Mouse (Mus musculus): Measurements from ENCODE around the gene Fyb. TPM values are rescaled to one million over a fixed set of nuclear protein-coding genes. Genes with fewer than 3 reads are reported as not detected.
A peak's percentile ranks its signal among the peaks of the same experiment; 100 is the strongest.

Fyb gene
- total RNA-seq, 2 experiments from 2014 or later = 4.9 to 5.3 TPM

DNA sequence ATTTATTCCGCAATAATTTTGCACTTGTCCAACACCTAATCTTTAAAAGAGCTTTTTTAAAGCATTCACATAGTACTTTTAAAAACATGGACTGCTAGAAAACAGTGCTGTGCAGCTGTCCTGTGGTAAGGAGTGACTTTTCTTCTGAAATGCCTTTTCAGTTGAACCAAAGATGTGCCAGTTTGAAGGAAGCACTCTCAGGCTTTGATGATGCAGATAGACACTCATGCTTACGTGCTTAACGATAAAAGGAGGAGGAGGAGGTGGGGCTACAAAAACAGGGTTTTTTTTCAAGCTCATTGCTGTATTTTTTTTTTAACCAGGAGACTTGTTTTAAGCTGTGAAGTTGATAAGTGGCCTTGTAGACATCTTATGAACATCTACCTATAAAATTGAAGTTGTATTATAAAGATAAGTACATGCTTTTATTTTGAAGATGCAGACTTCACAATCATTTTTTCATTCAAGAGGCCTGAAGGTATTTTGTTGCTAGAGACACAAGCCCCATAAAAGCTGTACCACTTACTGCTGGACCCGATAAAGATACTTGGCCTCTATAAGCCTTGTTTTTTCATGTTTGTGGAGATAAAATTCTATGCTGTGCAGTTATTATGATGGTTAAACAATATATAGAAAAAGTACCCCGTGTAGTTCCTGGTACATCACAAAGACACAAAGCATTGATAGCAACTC, 70.1 kb downstream of the Fyb start:
- intact Hi-C loops (cut with DNase I) = no loop called here

DNA sequence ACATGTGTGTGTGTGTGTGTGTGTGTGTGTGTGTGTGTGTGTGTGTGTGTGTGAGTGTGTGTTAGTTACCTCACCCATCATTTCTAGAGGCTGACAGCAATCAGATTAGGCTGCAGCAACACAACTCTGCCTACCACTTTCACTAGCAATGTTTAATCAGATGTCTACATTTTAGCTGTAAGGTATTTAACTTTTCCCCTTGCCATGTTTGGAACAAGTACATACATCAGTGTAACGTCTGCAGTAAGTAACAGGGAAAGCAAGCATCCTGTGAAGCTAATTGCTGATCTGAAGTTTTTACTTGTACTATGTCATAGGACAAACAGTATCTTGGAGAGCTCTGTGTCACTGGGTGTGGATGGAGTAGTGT, 70.6 kb downstream of the Fyb start:
- no peak for DNase-seq
- intact Hi-C loops (cut with DNase I) = no loop called here

More for the DNA sequence above, 70.1 kb downstream of the Fyb start:
- DNase-seq = no peak

DNA sequence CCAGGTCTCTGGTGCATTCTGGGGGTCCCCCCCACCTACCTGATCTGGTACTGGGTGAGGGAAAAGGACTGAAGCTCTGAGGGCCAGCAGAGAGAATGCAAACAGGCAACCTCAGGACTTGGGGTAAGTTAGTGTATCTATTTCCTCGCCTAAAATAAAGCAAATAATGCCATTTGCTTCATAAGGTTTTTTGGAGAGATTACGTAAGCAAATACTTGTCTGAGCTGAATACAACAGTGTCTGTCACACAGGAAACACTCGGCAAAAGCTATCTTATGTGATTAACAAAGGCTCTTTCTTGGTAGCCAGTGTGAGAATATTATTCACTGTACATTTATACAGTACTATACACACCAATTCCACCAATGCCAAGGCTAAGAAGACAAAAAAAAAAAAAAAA, 76.0 kb downstream of the Fyb start:
- DNase-seq = no peak
- intact Hi-C loops (cut with DNase I) = no loop called here

DNA sequence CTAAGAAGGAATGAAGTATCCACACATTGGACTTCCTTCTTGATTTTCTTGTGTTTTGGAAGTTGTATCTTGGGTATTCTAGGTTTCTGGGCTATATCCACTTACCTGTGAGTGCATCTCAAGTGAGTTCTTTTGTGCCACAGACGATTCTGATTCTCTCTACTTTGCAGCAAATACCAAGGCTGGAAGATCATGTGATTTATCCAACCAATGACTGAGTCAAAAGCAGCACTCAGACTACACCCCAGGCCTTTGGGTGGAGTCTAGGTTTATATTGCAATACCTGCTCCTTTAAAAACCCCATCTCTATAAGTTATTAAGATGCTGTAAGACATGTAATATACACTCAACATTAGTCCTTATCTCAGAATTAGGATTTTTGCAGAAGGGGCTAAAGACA, 77.7 kb downstream of the Fyb start:
- intact Hi-C loops (cut with DNase I) = no loop called here
- DNase-seq = no peak

DNA sequence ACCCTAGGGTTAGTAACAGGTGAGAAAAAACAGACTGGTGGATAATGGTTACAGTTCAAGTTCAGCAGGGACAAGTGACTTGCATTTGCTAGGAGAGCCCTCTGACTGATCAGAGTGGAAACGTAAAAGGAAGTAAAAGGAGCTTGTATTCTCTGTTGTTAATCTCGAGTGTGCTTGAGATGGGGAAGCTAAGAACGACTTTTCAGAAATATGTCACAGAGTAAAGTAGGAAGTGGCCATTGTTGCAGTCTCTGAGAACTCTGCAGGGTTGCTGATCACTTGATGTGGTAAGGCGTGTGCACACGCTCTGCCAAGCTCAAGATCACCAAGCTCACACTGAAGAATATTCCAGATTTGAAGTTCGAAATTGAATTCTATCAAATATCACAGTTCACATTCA, 78.7 kb downstream of the Fyb start:
- DNase-seq = no peak
- intact Hi-C loops (cut with DNase I) = no loop called here

DNA sequence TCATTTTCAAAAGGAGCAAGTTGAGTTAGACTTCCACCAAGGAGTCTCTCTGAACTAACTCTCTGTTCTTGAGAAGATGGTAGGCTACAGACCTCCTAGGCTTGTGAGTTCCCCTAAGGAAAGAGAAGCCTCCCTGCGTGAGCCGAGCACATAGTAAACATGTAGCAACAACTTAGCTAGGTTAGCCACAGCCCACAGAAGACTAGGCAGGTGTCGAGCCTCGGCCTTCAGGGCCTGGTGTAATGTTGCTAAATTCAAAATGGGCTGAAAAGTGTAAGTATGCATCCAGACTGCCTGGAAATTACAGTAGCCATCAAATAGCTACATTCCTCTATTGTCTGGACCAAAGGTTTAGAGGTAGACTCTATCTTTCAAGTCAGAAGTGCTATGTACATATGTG, 79.3 kb downstream of the Fyb start:
- intact Hi-C loops (cut with DNase I) = no loop called here
- DNase-seq = no peak

DNA sequence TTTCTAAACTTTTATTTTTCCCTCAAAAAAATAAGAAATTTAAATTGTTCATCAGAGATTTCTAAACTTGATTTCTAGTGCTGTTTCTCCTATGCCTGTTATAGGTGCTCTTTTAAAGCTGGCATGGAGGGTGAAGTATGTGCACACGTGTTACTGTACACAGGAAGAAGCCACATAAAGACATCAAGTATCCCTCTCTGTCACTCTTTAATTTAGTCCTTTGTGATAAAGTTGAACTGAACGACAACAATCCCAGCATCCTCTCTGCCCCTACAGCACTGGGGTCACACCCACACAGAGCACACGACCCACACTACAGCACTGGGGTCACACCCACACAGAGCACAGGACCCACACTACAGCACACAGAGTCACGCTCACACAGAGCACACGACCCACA, 88.0 kb downstream of the Fyb start:
- intact Hi-C loops (cut with DNase I) = no loop called here
- no peak for DNase-seq

DNA sequence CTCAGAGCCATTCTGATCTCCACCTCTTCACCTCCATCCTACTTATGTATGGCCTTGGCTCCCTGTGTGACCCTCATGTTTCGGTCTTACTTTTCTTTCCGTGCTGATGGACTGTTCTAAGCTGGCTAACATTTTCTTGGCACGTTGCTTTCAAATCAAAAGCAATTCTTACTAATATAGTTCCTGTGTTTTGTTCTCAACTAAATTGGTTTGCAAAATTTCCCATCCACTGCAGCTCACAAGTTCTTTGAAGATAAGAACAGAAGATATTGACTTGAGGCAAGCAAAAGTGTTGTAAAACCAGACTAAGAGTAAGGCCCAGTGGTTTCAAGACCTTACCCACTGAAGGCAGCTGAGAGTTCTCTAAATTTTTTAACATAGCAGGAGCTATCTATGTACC, 90.2 kb downstream of the Fyb start:
- no peak for DNase-seq
- intact Hi-C loops (cut with DNase I) = no loop called here

DNA sequence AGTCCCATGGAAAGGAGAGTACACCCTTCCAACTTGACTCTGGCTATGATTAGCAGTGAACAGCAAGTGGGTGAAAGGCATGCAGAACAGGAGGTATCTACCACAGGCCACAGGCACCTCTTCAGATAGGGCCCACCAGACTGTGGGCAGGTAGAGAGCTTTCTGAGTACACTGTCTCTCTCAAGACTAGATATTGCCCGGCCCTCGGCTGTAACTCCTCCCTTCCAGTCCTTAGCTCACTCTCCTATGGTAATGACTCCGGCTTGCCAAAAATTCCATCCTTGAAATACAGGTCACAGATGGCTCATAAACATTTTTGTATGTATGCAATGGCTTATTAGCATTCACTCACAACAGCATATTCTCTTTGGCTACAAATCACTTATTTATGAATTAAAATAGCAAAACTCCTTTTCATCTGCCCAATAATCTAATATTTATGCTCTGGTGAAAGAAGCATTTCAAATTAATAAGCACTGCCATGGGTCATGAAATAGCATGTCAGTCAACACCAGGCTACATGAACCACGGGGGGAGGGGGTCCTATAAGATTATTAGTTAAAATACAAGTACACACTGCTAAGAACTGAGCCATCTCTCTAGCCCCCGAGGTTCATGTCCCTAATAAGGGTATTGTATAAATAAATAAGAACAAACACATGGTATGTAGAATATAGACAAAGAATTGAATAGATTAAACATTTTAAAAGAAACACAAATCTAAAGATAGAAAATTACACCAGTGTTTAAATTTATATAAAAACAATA, 93.9 kb downstream of the Fyb start:
- intact Hi-C loops (cut with DNase I) = no loop called here

DNA sequence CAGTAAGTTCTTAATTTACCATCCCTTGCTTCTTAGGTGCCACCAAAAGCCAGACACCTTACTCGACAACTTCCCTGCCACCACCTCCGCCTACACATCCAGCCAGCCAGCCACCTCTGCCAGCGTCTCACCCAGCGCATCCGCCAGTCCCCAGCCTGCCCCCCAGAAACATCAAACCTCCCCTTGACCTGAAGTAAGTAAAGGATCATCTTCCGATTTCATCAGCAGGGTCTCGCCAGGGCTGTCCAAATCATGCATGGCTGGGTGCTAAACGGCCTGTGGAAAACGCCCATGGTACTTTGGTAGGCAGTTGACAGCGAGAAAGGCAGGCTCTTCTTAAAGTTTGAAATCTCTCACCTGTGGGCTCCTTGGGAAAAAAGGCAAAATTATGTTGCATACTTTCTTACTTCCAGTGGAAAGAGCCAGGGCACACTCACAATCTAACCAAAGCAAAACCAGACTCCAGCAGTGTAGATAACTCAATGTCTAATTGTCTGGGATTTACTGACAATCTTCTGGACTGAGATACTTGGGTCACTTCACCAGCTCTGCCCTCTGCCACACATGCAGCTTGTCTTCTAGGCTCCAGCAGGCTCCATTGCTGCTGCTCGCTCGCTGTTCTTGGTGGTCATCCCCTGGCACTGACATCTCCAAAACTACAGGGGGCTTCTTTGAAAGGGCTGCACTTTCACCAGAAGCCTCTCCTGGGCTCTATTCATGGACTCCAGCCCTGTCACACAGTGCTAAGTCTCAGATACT, 97.1 kb downstream of the Fyb start:
- DNase-seq = no peak
- intact Hi-C loops (cut with DNase I) = loop anchor here (10.0 kb wide), 1 partner anchor 385 kb away; no protein-coding TSS in a partner anchor

More for the DNA sequence above, 93.9 kb downstream of the Fyb start:
- no peak for DNase-seq

DNA sequence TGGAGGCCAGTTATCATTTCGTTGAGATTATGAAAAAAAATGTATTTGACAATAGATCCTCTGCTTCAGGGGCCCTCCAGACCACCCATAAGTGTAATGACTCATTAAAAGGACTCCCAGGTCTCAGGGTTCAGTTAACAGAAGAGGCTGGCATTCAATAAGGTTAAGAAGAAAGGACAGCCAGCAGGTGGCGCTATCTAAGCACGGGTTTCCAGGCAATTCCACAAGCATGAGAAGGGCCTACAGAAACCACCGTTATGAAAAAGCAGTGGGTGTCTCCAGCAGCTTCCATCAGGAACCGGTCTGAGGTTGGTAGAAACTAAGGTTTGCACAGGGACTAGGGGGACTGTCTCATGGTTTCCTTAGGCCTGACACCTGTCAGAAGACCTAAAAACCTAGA, 99.9 kb downstream of the Fyb start:
- peak; percentile 81 for DNase-seq
- intact Hi-C loops (cut with DNase I) = loop anchor here (10.0 kb wide), 1 partner anchor 388 kb away; no protein-coding TSS in a partner anchor

DNA sequence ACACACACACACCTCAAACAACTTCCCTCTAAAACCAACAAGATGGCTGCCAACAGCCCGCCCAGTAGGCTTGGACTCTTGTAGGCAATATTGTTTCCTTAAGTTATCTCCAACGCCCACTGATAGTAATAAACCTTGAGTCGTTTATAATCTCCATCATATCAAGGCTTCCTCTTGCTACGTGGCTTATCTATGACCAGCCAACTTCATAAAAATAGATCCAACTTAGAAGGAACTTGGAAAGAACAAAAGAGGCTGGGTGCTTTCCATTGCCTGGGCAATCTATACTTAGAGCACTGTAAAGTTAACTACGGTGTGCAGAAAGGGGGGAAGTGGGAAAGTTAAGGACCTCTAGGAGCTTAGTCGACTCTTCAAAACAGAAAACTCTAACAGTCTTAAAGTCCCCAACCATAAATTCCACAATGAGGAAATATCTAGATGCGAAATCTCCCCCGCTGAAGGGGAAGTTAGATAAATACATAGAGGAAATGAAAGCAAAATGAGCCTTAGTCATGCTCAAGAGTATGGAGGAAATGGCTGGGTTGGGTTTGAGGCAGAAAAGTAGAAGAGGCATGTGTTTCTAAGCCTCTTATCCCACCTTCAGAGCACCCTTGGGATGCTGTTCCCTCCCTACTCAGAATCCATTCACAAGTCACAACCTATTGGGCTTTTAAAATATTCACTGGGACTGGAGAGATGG, 101.0 kb downstream of the Fyb start:
- intact Hi-C loops (cut with DNase I) = loop anchor here (10.0 kb wide), 1 partner anchor 389 kb away; no protein-coding TSS in a partner anchor
- no peak for DNase-seq

DNA sequence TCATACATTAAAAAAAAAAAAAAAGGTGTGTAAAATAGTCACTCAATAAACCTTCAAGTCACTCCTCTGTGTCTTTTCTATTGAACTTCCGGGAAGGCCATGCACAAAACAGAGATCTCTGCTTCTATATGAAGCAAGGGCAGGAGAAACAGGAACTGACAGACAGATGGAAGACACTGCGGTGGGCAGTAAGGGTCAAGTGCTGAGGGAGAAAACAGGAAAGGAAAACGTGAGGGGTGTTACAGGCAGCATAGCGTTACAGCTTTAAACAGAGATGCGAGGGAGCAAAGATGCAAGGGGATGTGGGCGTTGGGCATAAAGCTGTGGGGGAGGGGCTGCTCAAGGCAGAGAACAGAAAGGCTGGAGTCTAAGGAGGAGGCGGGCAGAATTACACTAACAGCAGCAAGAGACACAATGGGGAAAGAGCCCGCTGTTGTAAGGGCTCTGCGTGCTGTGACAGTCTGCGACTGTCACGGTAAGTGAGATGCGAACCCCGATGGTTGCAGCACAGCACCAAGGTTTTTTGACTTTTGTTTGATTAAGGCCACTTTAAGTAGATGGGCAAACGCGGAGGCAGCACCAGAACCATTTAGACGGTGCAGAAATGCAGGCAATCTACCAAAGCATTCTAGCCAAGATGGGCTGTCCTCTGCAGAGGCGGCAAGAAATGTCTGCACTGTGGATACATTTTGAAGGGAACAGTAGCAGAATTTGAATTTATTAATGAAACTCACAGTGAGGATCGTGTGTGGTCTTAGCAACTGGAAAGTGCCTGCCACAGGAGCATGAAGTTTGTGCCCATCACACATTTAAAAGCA, 101.9 kb downstream of the Fyb start:
- DNase-seq = peak; percentile 28
- intact Hi-C loops (cut with DNase I) = loop anchor here (10.0 kb wide), 1 partner anchor 390 kb away; no protein-coding TSS in a partner anchor

DNA sequence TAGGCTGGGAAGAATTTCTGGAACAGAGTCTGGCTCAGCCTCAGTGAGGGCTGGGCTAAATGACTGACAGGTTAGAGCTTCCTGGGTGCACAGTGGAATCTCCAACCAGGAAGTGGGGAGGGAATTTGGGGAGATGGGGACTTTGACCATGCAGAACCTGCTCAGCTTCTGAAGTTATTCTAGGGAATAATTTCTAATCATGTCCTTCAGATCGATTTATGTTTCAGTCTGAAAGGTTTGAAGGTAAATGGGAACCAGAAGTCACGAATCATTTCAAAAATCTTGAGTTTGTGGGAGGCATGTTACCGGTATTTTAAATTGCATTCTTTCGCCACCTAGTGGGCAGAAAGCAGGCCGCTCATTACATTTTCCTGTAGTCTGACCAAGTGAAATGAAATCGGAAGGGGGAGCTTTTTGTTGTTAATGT, 103.0 kb downstream of the Fyb start:
- peak; percentile 35 for DNase-seq
- intact Hi-C loops (cut with DNase I) = loop anchor here (10.0 kb wide), 1 partner anchor 391 kb away; no protein-coding TSS in a partner anchor

DNA sequence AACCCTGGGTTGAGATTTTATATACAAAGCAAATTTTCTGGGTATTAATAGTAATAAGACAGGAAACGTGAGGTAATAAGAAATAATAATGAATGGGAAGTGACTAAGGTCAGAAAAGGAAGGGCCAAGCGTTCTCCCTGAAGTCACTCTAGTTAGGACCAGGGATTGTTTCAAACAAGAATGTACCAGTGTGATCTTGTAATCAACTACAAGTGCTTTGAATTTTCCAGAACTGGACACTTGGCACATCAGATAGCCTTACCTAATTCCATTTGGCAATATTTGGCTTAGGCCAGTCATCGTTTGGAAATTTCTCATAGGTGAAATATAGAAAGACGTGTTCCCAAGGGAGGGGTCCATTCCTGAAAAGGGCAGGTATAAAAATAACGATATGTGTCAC, 103.5 kb downstream of the Fyb start:
- no peak for DNase-seq
- intact Hi-C loops (cut with DNase I) = loop anchor here (10.0 kb wide), 1 partner anchor 391 kb away; no protein-coding TSS in a partner anchor

DNA sequence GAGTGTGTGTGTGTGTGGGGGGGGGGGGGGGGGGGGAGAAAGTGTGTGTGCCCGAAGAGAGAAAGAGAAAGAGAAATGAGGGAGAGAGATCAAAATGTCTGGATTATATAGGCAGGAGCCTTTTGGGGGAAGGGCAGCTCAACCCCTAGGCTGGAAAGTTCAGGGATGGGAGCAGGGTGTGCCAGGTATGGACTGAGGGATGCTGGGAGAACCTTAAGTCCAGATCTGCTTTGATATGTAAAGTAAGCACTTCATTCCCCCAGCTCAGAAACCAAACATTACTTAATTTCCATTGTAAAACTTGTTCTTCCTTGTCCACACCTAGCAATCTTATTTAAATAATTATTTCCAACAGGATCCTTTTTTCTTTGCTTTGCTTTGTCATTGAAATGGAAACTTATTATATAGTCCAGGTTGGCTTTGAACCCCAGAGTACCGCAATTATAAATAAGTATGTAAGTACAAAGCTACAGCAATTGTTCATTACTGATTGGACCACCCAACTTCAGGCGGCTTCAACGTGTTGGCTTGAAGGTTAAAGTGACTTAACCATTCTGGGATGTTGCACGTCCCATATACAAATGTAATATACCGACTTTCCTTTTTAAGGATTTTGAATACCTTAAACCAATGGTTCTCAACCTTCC, 105.9 kb downstream of the Fyb start:
- intact Hi-C loops (cut with DNase I) = loop anchor here (10.0 kb wide), 1 partner anchor 394 kb away; no protein-coding TSS in a partner anchor
- no peak for DNase-seq

DNA sequence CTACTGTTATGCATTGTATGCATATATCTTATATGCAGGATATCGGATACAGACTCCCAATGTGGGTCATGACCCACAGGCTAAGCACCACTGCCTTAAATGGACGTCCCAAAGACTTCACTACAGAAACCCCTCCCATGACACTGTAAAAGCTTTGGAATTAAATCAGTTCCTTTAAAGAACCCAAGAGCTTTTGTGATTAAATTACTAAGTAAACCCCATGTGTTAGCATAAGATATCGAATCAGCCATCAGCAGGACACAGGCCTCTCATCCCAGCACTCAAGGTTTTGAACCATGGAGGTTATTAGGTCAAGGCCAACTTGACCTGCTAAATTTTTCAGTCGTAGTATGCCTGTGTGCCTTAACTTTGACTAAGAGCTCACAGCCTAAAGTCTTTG, 106.5 kb downstream of the Fyb start:
- intact Hi-C loops (cut with DNase I) = loop anchor here (10.0 kb wide), 1 partner anchor 394 kb away; no protein-coding TSS in a partner anchor
- no peak for DNase-seq

DNA sequence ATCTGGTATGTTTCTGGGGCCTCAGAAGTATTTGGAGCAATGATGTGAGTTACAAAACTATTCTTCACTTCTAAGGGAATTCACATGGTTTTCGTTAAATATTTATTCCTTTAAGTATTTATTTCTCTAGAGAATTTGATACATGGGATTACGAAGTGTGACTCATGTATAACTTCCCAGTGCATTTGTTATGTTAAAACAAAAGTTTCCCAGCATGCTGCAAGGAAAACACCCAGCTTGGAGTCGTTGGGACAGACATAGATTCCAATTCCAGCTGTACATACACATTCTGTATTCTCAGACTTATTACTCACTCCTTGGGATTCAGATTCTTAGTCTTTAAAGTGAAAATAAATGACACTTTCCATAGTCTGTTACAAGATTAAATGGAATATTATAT, 112.8 kb downstream of the Fyb start:
- DNase-seq = no peak
- intact Hi-C loops (cut with DNase I) = no loop called here

DNA sequence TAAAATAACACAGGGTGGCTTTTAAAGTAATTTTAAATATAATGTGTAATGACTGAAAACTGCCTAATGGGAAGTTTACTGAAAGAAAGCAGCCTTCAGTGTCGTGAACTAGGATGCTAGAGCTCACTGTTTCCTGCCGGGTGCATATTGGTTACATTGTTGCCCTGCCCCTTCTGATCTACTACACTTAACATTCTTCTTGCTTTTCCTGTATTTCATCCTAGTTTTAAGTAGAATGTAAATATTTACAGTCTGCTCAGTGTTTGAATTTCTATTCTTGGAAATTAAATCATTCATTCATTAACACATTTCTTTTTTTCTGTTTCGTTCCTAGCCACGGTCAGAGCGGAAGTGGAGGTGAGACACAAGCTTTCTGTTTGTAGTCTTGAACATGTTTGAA, 119.6 kb downstream of the Fyb start:
- intact Hi-C loops (cut with DNase I) = no loop called here
- DNase-seq = no peak

Measured in left cerebral cortex, postnatal 4 days (tissue).